Mouse (Mus musculus) heart, postnatal 0 days (tissue): Measurements from ENCODE around the gene Bbs1. TPM values are rescaled to one million over a fixed set of nuclear protein-coding genes. Genes with fewer than 3 reads are reported as not detected.
"Not testable (repeated sequence)": the region's sequence is repeated elsewhere in the genome, so short reads cannot be mapped to it uniquely, and the experiment has no call there.

Experiments used
- ATAC-seq: fragments of 200-750 bp; cut with Nextera tagmentation; 2 replicates; pipeline ENCODE4 v1.8.0; 2017; ENCODE audit warnings: low read depth, moderate number of reproducible peaks, moderate library complexity; ENCODE audit not compliant: insufficient read depth
- DNase-seq: peaks from one replicate; pipeline ENCODE4 v3.0.0-alpha.2; 2016; ENCODE audit warnings: low spot score
- H3K27ac ChIP-seq: fragments of 300-500 bp; sonication (generic); 2 replicates; pipeline ENCODE4 v1.5.1; 2014; ENCODE audit warnings: low read depth, mild to moderate bottlenecking
- H3K27me3 ChIP-seq: fragments of 300-500 bp; sonication (generic); 2 replicates; pipeline ENCODE4 v1.6.1; 2014; ENCODE audit warnings: low read length, mixed read lengths; ENCODE audit not compliant: control insufficient read depth, insufficient read depth
- H3K36me3 ChIP-seq: fragments of 300-500 bp; sonication (generic); replicated peaks from 2 replicates; pipeline ENCODE4 v1.6.1; 2014; ENCODE audit warnings: low read length, mixed read lengths; ENCODE audit not compliant: control insufficient read depth, insufficient read depth
- H3K4me1 ChIP-seq: fragments of 300-500 bp; sonication (generic); 2 replicates; pipeline ENCODE4 v1.6.1; 2014; ENCODE audit warnings: antibody characterized with exemption; ENCODE audit not compliant: control insufficient read depth, insufficient read depth
- H3K4me2 ChIP-seq: fragments of 300-500 bp; sonication (generic); 2 replicates; pipeline ENCODE4 v1.6.1; 2014; ENCODE audit warnings: low read depth, mild to moderate bottlenecking, low read length, moderate library complexity
- H3K4me3 ChIP-seq: fragments of 300-500 bp; sonication (generic); 2 replicates; pipeline ENCODE4 v1.5.1; 2014; ENCODE audit warnings: low read depth, low read length
- H3K9ac ChIP-seq: fragments of 300-500 bp; sonication (generic); replicated peaks from 2 replicates; pipeline ENCODE4 v1.6.1; 2014; ENCODE audit warnings: low read depth, low read length, mixed read lengths
- H3K9me3 ChIP-seq: fragments of 300-500 bp; sonication (generic); replicated peaks from 2 replicates; pipeline ENCODE4 v1.6.1; 2016; ENCODE audit warnings: low read length; ENCODE audit not compliant: control insufficient read depth
- CTCF ChIP-seq: IDR thresholded peaks from 2 replicates; pipeline ENCODE4 v1.5.1; 2016; ENCODE audit warnings: antibody characterized with exemption, control low read depth, low read depth
- EP300 ChIP-seq: IDR thresholded peaks from 2 replicates; pipeline ENCODE4 v1.6.1; 2016; ENCODE audit warnings: antibody characterized with exemption, low read depth
- WGBS: fragments of 180-500 bp; shearing (Covaris S2); extraction: QIAGEN DNeasy Blood & Tissue Kit; methylation state at CpG from one replicate; pipeline ENCODE4 v1.1.7; 2014; 5-methylcytosine and 5-hydroxymethylcytosine counted together
- polyA plus RNA-seq: library from polyadenylated mRNA; unstranded; fragments of >200 nt; fragmentation: Nextera tagmentation; extraction: Ambion mirVana; gene quantifications from 2 replicates; pipeline ENCODE4 v1.2.1, GENCODE M21; 2015
- total RNA-seq: library from RNA; depleted of rRNA; stranded (reverse); fragments of >200 nt; gene quantifications from 2 replicates; pipeline ENCODE4 v1.2.3, GENCODE M21; 2014; ENCODE audit warnings: low replicate concordance

The Bbs1 gene
- total and polyA plus RNA-seq, 2 experiments from 2014 or later: 1.4 to 5.4 TPM

- no peaks in the 10 kb centered on the region for H3K9me3 ChIP-seq
- DNase-seq: peak; percentile 91
- TF ChIP-seq CTCF (no peak), EP300 (no peak)
- H3K27ac ChIP-seq: 0 out of 2 replicates have a peak within 1 kb of the TSS, but pooled peaks have one; percentile 47
- peak within 1 kb of the TSS; percentile 90 for H3K4me2 ChIP-seq
- H3K27me3 ChIP-seq: 0 out of 2 replicates have a peak, but pooled peaks cover 4% of the 10 kb centered on the region
- ATAC-seq: peak; percentile 99
- WGBS: under 1% methylated on average over 52 of the region's 52 CpGs
- 0 out of 2 replicates have a peak, but pooled peaks cover 7% of the 10 kb centered on the region for H3K36me3 ChIP-seq
- peaks cover 8% of the 10 kb centered on the region; the same call in 1 of the 2 replicates for H3K4me1 ChIP-seq
- H3K4me3 ChIP-seq: peak within 1 kb of the TSS; percentile 89
- H3K9ac ChIP-seq: peak within 1 kb of the TSS; percentile 85
These were observed 27.8 kb downstream of the Bbs1 start, which contains the start of gene Zdhhc24 for GRCm38 (mm10) chr19:4878405-4879323. Gene Zdhhc24 (plus strand): TSS chr19:4878668.

DNA sequence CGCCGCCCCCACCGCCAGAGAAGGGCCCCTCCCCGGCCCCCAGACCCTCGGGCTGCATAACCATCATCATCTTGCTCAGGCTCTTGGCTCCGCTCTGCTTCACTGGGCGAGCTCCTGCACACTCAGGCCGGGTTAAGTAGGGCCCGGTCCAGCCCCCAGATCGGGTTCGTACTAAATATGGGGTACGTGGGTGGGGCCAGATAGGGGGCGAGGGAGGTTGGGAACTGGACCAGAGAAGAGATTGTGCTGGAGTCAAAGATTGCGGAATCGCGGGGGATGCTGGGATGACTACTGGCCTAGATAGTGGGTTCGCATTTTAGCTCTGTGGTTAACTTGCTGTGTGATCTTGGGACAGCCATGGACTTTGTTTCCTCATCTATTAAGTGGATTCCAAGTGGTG is 28.6 kb downstream of the Bbs1 start, which contains the start of gene Actn3:
Gene Actn3 (minus strand): TSS at position 125 of the 400 bp plus-strand sequence.
- 0 out of 2 replicates have a peak within 1 kb of the TSS, but pooled peaks have one; percentile 47 for H3K27ac ChIP-seq
- ATAC-seq: no peak

DNA sequence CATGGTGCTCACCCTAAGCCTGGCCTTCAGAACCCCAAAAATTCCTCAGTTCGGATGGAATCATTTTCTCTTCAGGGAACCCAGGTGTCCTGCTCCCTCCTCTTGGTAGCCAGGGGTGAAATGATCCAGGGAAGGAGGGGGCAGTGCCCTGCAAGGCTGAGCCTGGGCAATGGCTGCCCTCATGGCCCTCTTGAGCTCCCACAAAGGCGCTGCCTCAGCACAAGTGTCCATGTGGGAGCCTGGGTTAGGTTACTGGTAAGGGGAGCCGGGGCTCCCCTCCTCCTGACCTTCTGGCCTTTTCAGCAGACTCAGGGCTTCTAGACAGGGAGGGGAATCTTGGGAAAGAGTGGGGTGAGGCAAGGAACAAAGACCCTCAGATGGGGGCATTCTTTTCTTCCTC is 29.7 kb downstream of the Bbs1 start:
- Histone ChIP-seq H3K9ac (no peak overlapping the region), H3K4me3 (no peak overlapping the region), H3K9me3 (no peaks in the 10 kb centered on the region)

More for the DNA sequence above, 28.6 kb downstream of the Bbs1 start, which contains the start of gene Actn3:
- peak within 1 kb of the TSS; percentile 85 for H3K9ac ChIP-seq
- H3K27me3 ChIP-seq: 0 out of 2 replicates have a peak, but pooled peaks cover 4% of the 10 kb centered on the region
- no peak for TF ChIP-seq CTCF
- no peaks in the 10 kb centered on the region for H3K9me3 ChIP-seq
- peaks cover 8% of the 10 kb centered on the region; the same call in 1 of the 2 replicates for H3K4me1 ChIP-seq
- WGBS: 2% methylated on average over 17 of the region's 17 CpGs
- no peaks in the 10 kb centered on the region for H3K36me3 ChIP-seq
- peak within 1 kb of the TSS; percentile 89 for H3K4me3 ChIP-seq
- DNase-seq: no peak
- peak within 1 kb of the TSS; percentile 90 for H3K4me2 ChIP-seq

DNA sequence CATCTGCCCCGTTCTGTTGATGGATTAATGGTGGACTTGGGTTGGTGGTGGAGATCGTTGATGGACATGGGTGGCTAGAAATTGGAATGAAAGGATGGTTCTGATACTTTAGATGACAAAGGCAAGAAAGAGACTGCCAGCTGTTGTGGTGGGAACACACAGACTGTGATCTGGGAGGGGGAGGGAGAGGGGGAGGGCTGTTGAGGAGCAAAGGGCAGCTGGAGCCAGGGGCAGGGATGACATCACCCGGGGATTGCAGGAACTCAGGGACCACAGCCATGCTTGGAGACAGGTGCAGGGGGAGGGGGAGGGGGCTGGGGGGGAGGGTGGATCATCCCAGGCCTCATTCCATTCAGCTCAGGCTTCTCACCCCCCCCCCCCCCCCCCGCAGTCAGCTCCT is 30.2 kb downstream of the Bbs1 start:
- no peak for ATAC-seq

More for the DNA sequence above, 29.7 kb downstream of the Bbs1 start:
- H3K27me3 ChIP-seq: 0 out of 2 replicates have a peak, but pooled peaks cover 4% of the 10 kb centered on the region
- no peak for TF ChIP-seq EP300
- ATAC-seq: no peak
- no peak overlapping the region for H3K27ac ChIP-seq
- WGBS: 61% methylated on average over 3 of the region's 3 CpGs
- DNase-seq: no peak
- H3K36me3 ChIP-seq: no peaks in the 10 kb centered on the region
- H3K4me1 ChIP-seq: peaks cover 8% of the 10 kb centered on the region; the same call in 1 of the 2 replicates
- no peak overlapping the region for H3K4me2 ChIP-seq

DNA sequence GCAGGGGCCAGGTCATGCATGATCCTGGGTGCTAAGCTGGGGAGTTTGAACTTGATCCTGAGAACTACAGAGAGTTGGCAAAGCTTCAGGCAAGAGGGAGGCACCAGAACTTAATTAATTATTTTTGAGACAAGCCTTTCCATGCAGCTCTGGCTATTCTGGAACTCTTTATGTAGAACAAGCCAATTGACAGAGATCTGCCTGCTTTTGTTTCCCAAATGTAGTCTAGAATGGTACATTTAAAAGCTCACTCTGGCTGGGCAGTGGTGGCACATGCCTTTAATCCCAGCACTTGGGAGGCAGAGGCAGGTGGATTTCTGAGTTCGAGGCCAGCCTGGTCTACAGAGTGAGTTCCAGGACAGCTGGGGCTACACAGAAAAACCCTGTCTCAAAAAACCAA is 31.8 kb downstream of the Bbs1 start:
- not testable (repeated sequence) for H3K27me3 ChIP-seq, DNase-seq, H3K9ac ChIP-seq, ATAC-seq, H3K27ac ChIP-seq, H3K36me3 ChIP-seq, H3K4me2 ChIP-seq, H3K9me3 ChIP-seq, H3K4me1 ChIP-seq, H3K4me3 ChIP-seq
- WGBS: 67% methylated on average over 1 of the region's 1 CpGs

More for the DNA sequence above, 30.2 kb downstream of the Bbs1 start:
- H3K9me3 ChIP-seq: no peaks in the 10 kb centered on the region
- TF ChIP-seq CTCF: no peak
- TF ChIP-seq EP300: no peak
- no peaks in the 10 kb centered on the region for H3K36me3 ChIP-seq
- H3K27me3 ChIP-seq: 0 out of 2 replicates have a peak, but pooled peaks cover 4% of the 10 kb centered on the region
- 77% methylated on average over 3 of the region's 4 CpGs for WGBS
- no peak for DNase-seq
- H3K4me3 ChIP-seq: no peak overlapping the region
- no peak overlapping the region for H3K27ac ChIP-seq
- H3K4me1 ChIP-seq: peaks cover 8% of the 10 kb centered on the region; the same call in 1 of the 2 replicates
- no peak overlapping the region for H3K9ac ChIP-seq
- no peak overlapping the region for H3K4me2 ChIP-seq
